Mouse (Mus musculus) forebrain, embryonic 14.5 days (tissue): ENCODE measurements around the gene Htatip2. TPM values are rescaled to one million over a fixed set of nuclear protein-coding genes. Genes with fewer than 3 reads are reported as not detected.

Experiments used
- ATAC-seq: fragments of 200-750 bp; cut with Nextera tagmentation; 2 replicates; pipeline ENCODE4 v1.8.0; 2017; ENCODE audit warnings: mild to moderate bottlenecking, moderate library complexity
- DNase-seq: peaks from one replicate; pipeline ENCODE4 v3.0.0-alpha.2; 2015; ENCODE audit warnings: low spot score
- H3K27ac ChIP-seq: fragments of 300-500 bp; sonication (generic); 2 replicates; pipeline ENCODE4 v1.5.1; 2014; ENCODE audit warnings: low read depth, mild to moderate bottlenecking, control low read depth, low read length, moderate library complexity
- H3K27me3 ChIP-seq: fragments of 300-500 bp; sonication (generic); replicated peaks from 2 replicates; pipeline ENCODE4 v1.6.1; 2014; ENCODE audit warnings: low read length, control low read depth, mixed read lengths; ENCODE audit not compliant: control insufficient read depth, insufficient read depth
- H3K36me3 ChIP-seq: fragments of 300-500 bp; sonication (generic); 2 replicates; pipeline ENCODE4 v1.6.1; 2014; ENCODE audit warnings: low read length, control low read depth; ENCODE audit not compliant: control insufficient read depth, insufficient read depth
- H3K4me1 ChIP-seq: fragments of 300-500 bp; sonication (generic); 2 replicates; pipeline ENCODE4 v1.6.1; 2014; ENCODE audit warnings: antibody characterized with exemption, low read length, control low read depth; ENCODE audit not compliant: control insufficient read depth, insufficient read depth
- H3K4me2 ChIP-seq: fragments of 300-500 bp; sonication (generic); 2 replicates; pipeline ENCODE4 v1.6.1; 2014; ENCODE audit warnings: mild to moderate bottlenecking, control low read depth, low read length
- H3K4me3 ChIP-seq: fragments of 300-500 bp; sonication (generic); 2 replicates; pipeline ENCODE4 v1.5.1; 2014; ENCODE audit warnings: low read depth, low read length, control low read depth
- H3K9ac ChIP-seq: fragments of 300-500 bp; sonication (generic); 2 replicates; pipeline ENCODE4 v1.6.1; 2014; ENCODE audit warnings: mild to moderate bottlenecking, low read length, control low read depth, moderate library complexity
- H3K9me3 ChIP-seq: fragments of 300-500 bp; sonication (generic); replicated peaks from 2 replicates; pipeline ENCODE4 v1.6.1; 2016; ENCODE audit warnings: low read length, control low read depth, mixed read lengths; ENCODE audit not compliant: control insufficient read depth
- WGBS: fragments of 180-500 bp; shearing (Covaris S2); extraction: QIAGEN DNeasy Blood & Tissue Kit; methylation state at CpG from one replicate; pipeline ENCODE4 v1.1.7; 2014; 5-methylcytosine and 5-hydroxymethylcytosine counted together
- polyA plus RNA-seq: library from polyadenylated mRNA; unstranded; fragments of >200 nt; fragmentation: Nextera tagmentation; extraction: Ambion mirVana; gene quantifications from 2 replicates; pipeline ENCODE4 v1.2.1, GENCODE M21; 2014

Gene Htatip2
- polyA plus RNA-seq, 1 experiment from 2014 or later, result 1.8 TPM

- H3K27me3 ChIP-seq, result peaks cover 55% of the 10 kb centered on the region
- ATAC-seq, result peak; percentile 16; the same call in 1 of the 2 replicates
- WGBS, result 35% methylated on average over 25 of the region's 25 CpGs
Observed at GRCm38 (mm10) chr7:49752730-49753506, 6.0 kb upstream of the Htatip2 start.

GRCm38 (mm10) chr7:49754767-49755166 lies 4.1 kb upstream of the Htatip2 start:
- Histone ChIP-seq H3K4me3 (no peak overlapping the region), H3K36me3 (no peaks in the 10 kb centered on the region), H3K9me3 (no peaks in the 10 kb centered on the region), H3K27ac (no peak overlapping the region), H3K4me1 (no peaks in the 10 kb centered on the region), H3K9ac (no peak overlapping the region), H3K27me3 (peaks cover 62% of the 10 kb centered on the region), H3K4me2 (no peak overlapping the region)
- WGBS, result 3% methylated on average over 9 of the region's 9 CpGs
- DNase-seq (peak; percentile 72), ATAC-seq (peak; percentile 57; the same call in 1 of the 2 replicates)

More at GRCm38 (mm10) chr7:49752730-49753506, 6.0 kb upstream of the Htatip2 start:
- no peak overlapping the region for H3K9ac ChIP-seq
- no peaks in the 10 kb centered on the region for H3K36me3 ChIP-seq
- H3K4me1 ChIP-seq, result no peaks in the 10 kb centered on the region
- DNase-seq, result peak; percentile 79
- H3K4me3 ChIP-seq, result no peak overlapping the region
- no peaks in the 10 kb centered on the region for H3K9me3 ChIP-seq
- H3K27ac ChIP-seq, result no peak overlapping the region
- H3K4me2 ChIP-seq, result no peak overlapping the region

- 74% methylated on average over 13 of the region's 13 CpGs for WGBS
Observed at GRCm38 (mm10) chr7:49762605-49763004, 3.7 kb downstream of the Htatip2 start.

GRCm38 (mm10) chr7:49764011-49764716 lies 5.2 kb downstream of the Htatip2 start:
- H3K27me3 ChIP-seq, result peaks cover 24% of the 10 kb centered on the region
- no peak overlapping the region for H3K4me2 ChIP-seq
- no peak for DNase-seq
- no peaks in the 10 kb centered on the region for H3K9me3 ChIP-seq
- no peak for ATAC-seq
- 84% methylated on average over 10 of the region's 10 CpGs for WGBS
- H3K4me1 ChIP-seq, result no peaks in the 10 kb centered on the region
- no peaks in the 10 kb centered on the region for H3K36me3 ChIP-seq
- no peak overlapping the region for H3K9ac ChIP-seq
- no peak overlapping the region for H3K4me3 ChIP-seq
- H3K27ac ChIP-seq, result no peak overlapping the region

More at GRCm38 (mm10) chr7:49762605-49763004, 3.7 kb downstream of the Htatip2 start:
- Histone ChIP-seq H3K36me3 (no peaks in the 10 kb centered on the region), H3K27me3 (peaks cover 39% of the 10 kb centered on the region), H3K4me3 (no peak overlapping the region), H3K4me1 (no peaks in the 10 kb centered on the region), H3K9ac (no peak overlapping the region), H3K27ac (no peak overlapping the region), H3K9me3 (no peaks in the 10 kb centered on the region), H3K4me2 (no peak overlapping the region)
- ATAC-seq (no peak), DNase-seq (no peak)

- Histone ChIP-seq H3K9me3 (no peaks in the 10 kb centered on the region), H3K4me1 (no peaks in the 10 kb centered on the region), H3K9ac (no peak overlapping the region), H3K27me3 (0 out of 2 replicates have a peak, but pooled peaks cover 5% of the 10 kb centered on the region), H3K36me3 (no peaks in the 10 kb centered on the region), H3K27ac (no peak overlapping the region), H3K4me2 (no peak overlapping the region), H3K4me3 (no peak overlapping the region)
- ATAC-seq (no peak), DNase-seq (no peak)
- WGBS, result 89% methylated on average over 7 of the region's 7 CpGs
Observed at GRCm38 (mm10) chr7:49766166-49766565, 7.3 kb downstream of the Htatip2 start.

- Histone ChIP-seq H3K4me1 (no peaks in the 10 kb centered on the region), H3K9me3 (no peaks in the 10 kb centered on the region), H3K36me3 (no peaks in the 10 kb centered on the region), H3K4me3 (no peak overlapping the region), H3K27ac (no peak overlapping the region), H3K9ac (no peak overlapping the region), H3K27me3 (0 out of 2 replicates have a peak, but pooled peaks cover 5% of the 10 kb centered on the region), H3K4me2 (no peak overlapping the region)
- WGBS, result 4% methylated on average over 9 of the region's 9 CpGs
- DNase-seq (no peak), ATAC-seq (no peak)
Observed at GRCm38 (mm10) chr7:49768509-49768908, 9.6 kb downstream of the Htatip2 start.

- H3K9me3 ChIP-seq, result no peaks in the 10 kb centered on the region
- DNase-seq, result no peak
- ATAC-seq, result no peak
- WGBS, result 82% methylated on average over 2 of the region's 2 CpGs
- H3K27me3 ChIP-seq, result no peaks in the 10 kb centered on the region
- no peak overlapping the region for H3K4me3 ChIP-seq
- H3K36me3 ChIP-seq, result no peaks in the 10 kb centered on the region
- no peak overlapping the region for H3K4me2 ChIP-seq
- H3K4me1 ChIP-seq, result peaks cover 5% of the 10 kb centered on the region
- no peak overlapping the region for H3K9ac ChIP-seq
- H3K27ac ChIP-seq, result no peak overlapping the region
Observed at GRCm38 (mm10) chr7:49774396-49774795, 15.5 kb downstream of the Htatip2 start.

- WGBS, result 48% methylated on average over 3 of the region's 3 CpGs
- H3K9ac ChIP-seq, result no peak overlapping the region
- peak; percentile 21 for ATAC-seq
Observed at GRCm38 (mm10) chr7:49777585-49777984, 18.7 kb downstream of the Htatip2 start.

More at GRCm38 (mm10) chr7:49777585-49777984, 18.7 kb downstream of the Htatip2 start:
- Histone ChIP-seq H3K4me1 (peaks cover 12% of the 10 kb centered on the region), H3K9me3 (no peaks in the 10 kb centered on the region), H3K4me3 (no peak overlapping the region), H3K36me3 (peaks cover 11% of the 10 kb centered on the region; the same call in 1 of the 2 replicates), H3K27me3 (no peaks in the 10 kb centered on the region), H3K27ac (no peak overlapping the region), H3K4me2 (no peak overlapping the region)
- no peak for DNase-seq
